Mouse (Mus musculus) right cerebral cortex, postnatal 14 days (tissue): Measurements from ENCODE around the gene Dcaf12.

ENCODE experiments used
- DNase-seq: peaks from one replicate; pipeline ENCODE4 v3.0.0; 2022

The Dcaf12 gene

GRCm38 (mm10) chr4:41314141-41315129, at the start of gene Dcaf12:
Gene Dcaf12 (minus strand): TSS chr4:41314889.
- DNase-seq, result peak; percentile 94

- no peak for DNase-seq
Measured at GRCm38 (mm10) chr4:41361059-41361458, 46.4 kb upstream of the Dcaf12 start.

GRCm38 (mm10) chr4:41359358-41359757, 44.7 kb upstream of the Dcaf12 start:
- DNase-seq, result no peak

GRCm38 (mm10) chr4:41358669-41359068, 44.0 kb upstream of the Dcaf12 start:
- DNase-seq, result no peak

- no peak for DNase-seq
Measured at GRCm38 (mm10) chr4:41357154-41357553, 42.5 kb upstream of the Dcaf12 start.

- DNase-seq, result no peak
Measured at GRCm38 (mm10) chr4:41353265-41353664, 38.6 kb upstream of the Dcaf12 start.

- no peak for DNase-seq
Measured at GRCm38 (mm10) chr4:41352758-41353157, 38.1 kb upstream of the Dcaf12 start.

GRCm38 (mm10) chr4:41349199-41349591, 34.5 kb upstream of the Dcaf12 start:
- DNase-seq, result no peak

- peak; percentile 89 for DNase-seq
Measured at GRCm38 (mm10) chr4:41348584-41349198, 34.0 kb upstream of the Dcaf12 start, which contains the start of gene Ubap1. Gene Ubap1 (plus strand): TSS chr4:41348996.

- no peak for DNase-seq
Measured at GRCm38 (mm10) chr4:41347839-41348238, 33.1 kb upstream of the Dcaf12 start.

GRCm38 (mm10) chr4:41346011-41346410, 31.3 kb upstream of the Dcaf12 start:
- no peak for DNase-seq

- DNase-seq, result no peak
Measured at GRCm38 (mm10) chr4:41340912-41341550, 26.3 kb upstream of the Dcaf12 start.

- no peak for DNase-seq
Measured at GRCm38 (mm10) chr4:41336546-41336945, 21.9 kb upstream of the Dcaf12 start.

GRCm38 (mm10) chr4:41331698-41332421, 17.2 kb upstream of the Dcaf12 start:
- DNase-seq, result no peak

GRCm38 (mm10) chr4:41331085-41331484, 16.4 kb upstream of the Dcaf12 start:
- DNase-seq, result no peak

GRCm38 (mm10) chr4:41329481-41329880, 14.8 kb upstream of the Dcaf12 start:
- DNase-seq, result no peak

GRCm38 (mm10) chr4:41326876-41327275, 12.2 kb upstream of the Dcaf12 start:
- no peak for DNase-seq

- DNase-seq, result no peak
Measured at GRCm38 (mm10) chr4:41320971-41321370, 6.3 kb upstream of the Dcaf12 start.

GRCm38 (mm10) chr4:41318267-41318666, 3.6 kb upstream of the Dcaf12 start:
- DNase-seq, result no peak

GRCm38 (mm10) chr4:41315173-41315572, 484 bp upstream of the Dcaf12 start:
- DNase-seq, result no peak

- no peak for DNase-seq
Measured at GRCm38 (mm10) chr4:41313722-41314121, 967 bp downstream of the Dcaf12 start.
